Mouse (Mus musculus) frontal cortex, postnatal 25 days (tissue): ENCODE results near the gene Fam83f.
A peak's percentile ranks its signal among the peaks of the same experiment; 100 is the strongest.

Experiments
- DNase-seq, 2 experiments: peaks; one replicate each; pipeline ENCODE4 v3.0.0; 2022; ENCODE audit warnings: low spot score in 2 of 2

The Fam83f gene

GRCm38 (mm10) chr15:80664444-80664843 lies 7.2 kb upstream of the Fam83f start:
- no peak for DNase-seq

DNA sequence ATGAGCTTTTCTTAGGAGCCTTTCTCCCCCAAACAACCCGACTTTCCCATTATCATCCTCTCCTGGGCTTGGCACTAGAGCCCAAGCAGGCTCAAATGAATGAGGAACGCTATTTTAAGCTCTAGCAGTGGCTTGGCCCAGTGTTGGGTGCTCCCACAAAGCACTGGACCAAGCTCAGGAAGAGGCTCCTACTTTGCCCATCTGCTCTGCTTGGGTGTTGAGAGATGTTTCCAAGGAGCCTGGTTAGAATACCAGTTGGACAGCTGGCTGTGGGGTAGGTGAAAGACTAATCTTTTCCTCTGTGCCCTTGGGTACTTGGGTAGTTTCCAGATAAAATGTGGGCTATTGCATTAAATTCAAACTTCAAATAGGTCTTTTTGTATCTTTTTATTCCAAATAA lies 1.2 kb downstream of the Fam83f start:
- no peak for DNase-seq

DNA sequence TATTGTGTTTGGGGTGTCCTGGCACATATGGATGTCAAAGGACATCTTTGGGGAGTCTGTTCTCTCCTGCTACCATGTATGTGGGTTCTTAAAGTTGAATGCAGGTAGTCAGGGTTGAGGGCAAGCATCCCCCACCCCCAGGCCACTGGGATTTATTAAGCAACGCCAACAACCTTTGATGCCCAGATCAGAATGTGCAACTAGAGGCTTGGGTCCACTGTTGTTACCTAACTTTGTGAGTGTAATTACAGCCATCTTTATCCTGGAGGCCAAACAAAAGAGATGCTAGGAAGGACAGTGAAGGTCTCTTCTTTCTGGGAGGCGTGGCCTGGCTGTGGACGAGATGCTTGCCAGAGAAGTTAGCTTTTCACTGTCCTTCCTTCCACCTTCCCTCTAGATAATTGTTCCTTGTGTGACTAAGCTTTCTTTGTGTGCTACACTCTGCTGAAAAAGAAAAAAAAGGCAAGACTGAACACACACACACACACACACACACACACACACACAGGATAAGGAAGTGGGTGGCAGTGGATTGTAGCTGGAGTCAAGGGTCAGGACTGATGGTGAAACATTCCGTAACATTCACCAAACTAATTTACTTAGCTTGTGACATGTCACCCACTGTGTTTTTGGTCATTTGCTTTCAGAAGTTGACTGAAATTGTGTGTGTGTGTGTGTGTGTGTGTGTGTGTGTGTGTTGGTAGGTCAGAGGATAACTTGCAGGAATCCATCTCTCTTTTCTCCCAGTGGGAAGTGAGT lies 1.9 kb downstream of the Fam83f start:
- no peak for DNase-seq

- no peak for DNase-seq
Measured at GRCm38 (mm10) chr15:80674700-80675099, 3.1 kb downstream of the Fam83f start.

DNA sequence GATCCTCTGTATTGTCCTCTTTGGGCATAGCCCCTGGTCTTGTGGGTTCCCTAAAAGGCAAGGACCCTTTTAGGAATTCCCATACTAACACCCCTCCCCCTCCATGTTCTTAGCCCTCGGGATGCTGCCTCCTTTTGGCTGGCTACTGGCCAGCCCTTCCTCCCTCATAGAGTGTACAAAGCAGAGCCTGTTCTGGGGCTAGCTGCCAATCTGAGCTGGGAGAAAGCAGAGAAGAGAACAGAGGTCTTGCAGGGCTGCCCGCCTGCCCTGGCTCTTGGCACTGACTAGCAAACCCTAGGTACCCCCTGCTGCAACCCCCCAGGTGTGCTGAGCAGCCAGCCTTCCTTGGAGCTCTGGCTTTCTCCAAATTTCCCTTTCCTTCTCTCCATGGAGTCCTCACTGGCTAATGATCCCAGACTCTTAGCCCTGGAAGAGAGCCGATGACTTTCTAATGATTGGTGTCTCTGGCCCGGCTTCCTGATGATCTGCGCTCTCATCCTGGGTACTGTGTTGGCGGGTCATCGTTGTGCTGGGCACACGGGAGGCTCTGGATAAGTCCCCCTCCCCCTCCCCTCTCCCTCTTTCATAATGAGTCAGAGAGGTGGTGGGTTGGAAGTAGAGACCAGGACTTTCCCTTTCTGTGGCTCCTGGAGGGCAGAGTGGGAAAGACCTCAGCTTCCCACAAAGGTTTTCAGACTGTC lies 8.0 kb downstream of the Fam83f start:
- DNase-seq: no peak

- DNase-seq: no peak
Measured at GRCm38 (mm10) chr15:80680347-80681030, 8.8 kb downstream of the Fam83f start.

GRCm38 (mm10) chr15:80681466-80681881 lies 9.8 kb downstream of the Fam83f start:
- DNase-seq: no peak

- no peak for DNase-seq
Measured at GRCm38 (mm10) chr15:80682343-80682742, 10.7 kb downstream of the Fam83f start.

DNA sequence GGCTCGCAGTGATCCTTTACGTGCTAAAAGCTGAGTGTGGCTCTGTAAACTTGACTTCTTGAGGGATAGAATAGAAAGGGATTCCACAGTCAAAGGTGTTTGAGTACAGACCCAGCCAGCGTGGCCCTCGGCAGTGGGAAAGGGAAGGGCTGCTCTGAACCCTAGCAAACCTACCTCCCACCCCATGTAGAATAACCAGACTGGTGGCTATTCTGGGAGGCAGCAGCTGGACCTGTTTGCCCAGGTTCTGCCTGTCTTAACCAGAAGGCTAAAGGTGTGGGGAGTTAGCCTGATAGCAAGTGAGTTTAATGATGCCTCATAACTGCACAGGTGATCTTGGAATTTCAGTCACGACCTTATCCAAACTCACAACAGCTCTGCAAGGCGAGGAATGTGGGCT lies 11.5 kb downstream of the Fam83f start:
- DNase-seq: no peak

GRCm38 (mm10) chr15:80683990-80684389 lies 12.3 kb downstream of the Fam83f start:
- DNase-seq: no peak

DNA sequence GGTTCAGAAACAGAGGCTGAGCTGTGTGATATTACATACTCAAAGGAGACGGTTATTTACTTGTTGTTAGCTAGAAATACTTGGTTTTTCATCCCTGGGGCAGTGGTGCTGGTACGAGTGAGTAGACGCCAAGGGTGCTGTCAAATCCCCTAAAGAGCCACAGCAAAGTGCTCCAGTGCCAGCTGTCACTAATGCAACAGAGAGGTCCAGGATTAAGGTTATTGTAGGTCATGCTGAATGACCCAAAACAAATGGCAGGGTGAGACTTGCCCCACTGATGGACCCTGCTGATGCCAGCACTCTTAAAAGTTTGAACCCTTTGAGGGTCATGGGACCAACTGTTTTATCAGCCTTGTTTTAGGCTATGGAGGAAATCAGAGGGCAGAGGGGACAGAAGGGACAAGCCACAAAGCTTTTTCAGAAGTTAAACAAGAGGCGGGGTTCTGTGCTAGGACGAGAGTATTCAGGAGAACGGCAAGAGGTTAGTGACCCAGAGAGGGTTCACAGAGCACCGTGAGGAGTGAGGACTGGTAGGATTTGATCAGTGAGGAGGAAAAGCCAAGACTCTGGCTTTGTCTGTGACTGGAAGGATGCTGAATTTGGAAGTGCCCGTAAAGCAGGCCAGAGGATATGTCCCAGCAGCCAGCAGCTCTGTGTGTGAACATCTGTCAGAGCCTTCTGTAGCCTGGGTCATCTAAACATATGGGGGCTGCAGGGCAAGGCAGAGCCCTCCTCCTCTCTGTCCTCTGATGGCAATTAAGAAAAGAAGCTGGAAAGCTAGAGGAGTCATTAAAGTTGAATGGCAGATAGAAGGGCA lies 13.3 kb downstream of the Fam83f start:
- DNase-seq: no peak

DNA sequence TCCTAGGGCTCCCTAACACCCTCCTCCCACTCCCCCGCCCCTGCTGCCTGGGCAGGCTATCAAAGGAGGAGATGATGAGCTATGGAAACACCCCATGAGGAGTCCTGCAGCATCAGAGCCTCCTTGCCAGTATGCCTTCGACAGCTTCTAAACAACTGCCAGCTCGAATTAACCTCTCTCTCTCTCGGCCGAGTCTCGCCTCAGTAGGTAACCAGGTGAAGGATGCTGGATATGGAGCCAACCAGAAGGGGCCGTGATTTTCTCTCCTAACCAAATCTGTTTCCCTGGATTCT lies 13.9 kb downstream of the Fam83f start:
- DNase-seq: no peak

DNA sequence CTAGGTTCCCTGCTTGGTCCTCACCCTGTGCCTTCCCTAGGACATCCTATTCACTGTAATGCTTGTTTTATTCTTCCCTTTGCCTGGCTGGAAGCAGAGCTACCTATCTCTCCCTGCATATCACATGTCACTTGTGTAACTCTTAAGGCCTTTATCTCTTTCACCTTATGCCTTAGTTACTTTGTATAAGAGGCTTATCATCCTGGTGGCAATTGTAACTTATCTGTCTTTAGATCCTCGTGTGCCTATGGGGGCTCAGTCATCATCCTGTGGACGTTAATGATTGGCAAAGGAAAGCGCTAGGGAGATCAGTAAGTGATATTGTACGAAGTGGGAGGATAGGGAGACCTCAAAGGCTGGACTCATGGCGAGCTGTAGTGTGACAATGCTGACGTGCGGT lies 16.9 kb downstream of the Fam83f start:
- DNase-seq: no peak

- DNase-seq: no peak
Measured at GRCm38 (mm10) chr15:80693492-80693891, 21.8 kb downstream of the Fam83f start.

- DNase-seq: peak; percentile 76 to 82
Measured at GRCm38 (mm10) chr15:80694125-80694910, 22.7 kb downstream of the Fam83f start.

- DNase-seq: no peak
Measured at GRCm38 (mm10) chr15:80697564-80697963, 25.9 kb downstream of the Fam83f start.

DNA sequence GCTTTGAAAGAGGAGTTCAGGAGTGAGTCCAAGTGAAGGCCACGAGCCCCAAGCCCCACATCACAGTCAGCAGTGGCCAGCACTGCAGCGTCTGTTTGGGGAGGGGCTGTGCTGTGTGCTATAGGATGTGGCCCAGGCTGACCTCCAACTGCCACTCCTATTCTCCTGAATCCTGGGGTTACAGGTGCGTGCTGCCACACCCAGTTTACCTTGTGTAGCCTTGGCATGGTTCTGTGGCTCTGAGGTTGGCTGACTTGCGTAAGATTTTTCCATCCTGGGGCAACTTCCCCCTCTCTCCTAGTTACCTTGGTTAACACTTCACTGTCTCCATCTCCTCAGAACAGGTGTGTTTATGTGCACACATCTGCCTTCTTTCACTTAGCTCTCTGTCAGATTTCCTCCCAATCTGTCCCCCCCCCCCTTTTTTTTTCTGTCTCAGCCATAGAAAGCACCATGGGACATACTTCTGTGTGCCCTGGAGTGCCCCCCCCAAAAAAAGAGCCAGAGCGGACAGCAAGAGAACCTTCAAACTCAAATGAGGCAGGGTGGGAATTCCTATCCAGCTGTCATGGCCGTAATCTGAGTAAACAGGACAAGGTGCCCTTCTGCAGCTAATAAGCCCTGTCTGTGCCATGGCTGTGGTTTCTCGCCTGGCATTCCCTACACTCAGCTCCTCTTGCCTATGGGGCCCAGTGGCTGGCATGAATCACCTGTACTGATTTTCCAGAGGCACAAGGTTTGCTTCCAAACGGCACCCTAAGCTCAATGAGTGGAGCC lies 30.0 kb downstream of the Fam83f start:
- DNase-seq: no peak

- no peak for DNase-seq
Measured at GRCm38 (mm10) chr15:80702910-80703309, 31.3 kb downstream of the Fam83f start.

GRCm38 (mm10) chr15:80703495-80703894 lies 31.8 kb downstream of the Fam83f start:
- no peak for DNase-seq

DNA sequence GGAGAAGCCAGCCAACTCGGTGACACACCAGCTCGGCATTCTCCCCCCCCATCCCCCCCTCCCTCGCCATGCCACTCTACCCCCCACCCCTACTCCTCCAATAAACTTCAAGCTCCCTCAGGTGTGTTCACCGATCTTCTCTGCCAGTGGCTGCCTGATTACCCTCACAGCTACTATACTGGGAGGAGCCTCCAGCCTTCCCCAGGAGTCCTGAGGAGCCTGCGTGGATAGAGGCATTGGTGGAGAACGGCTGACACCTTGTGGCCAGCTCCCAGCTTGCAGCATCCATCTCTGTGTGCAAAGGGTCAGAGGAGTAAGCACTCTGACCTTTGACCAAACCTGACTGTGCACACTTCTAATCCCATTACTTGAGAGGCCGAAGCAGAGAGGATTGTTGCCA lies 32.6 kb downstream of the Fam83f start:
- DNase-seq: peak; percentile 72 to 73
